Mouse (Mus musculus): ENCODE measurements around the gene Wdr3. TPM values are rescaled to one million over a fixed set of nuclear protein-coding genes. Genes with fewer than 3 reads are reported as not detected.

Wdr3 gene
- polyA plus RNA-seq, 1 experiment, result 3.2 TPM

- TF ChIP-seq CTCF (IDR thresholded peaks at IDR 0.05; ENCODE audit: extremely low read depth, insufficient read length, insufficient replicate concordance, low read depth, low read length), result no peak
- no peak for TF ChIP-seq POLR2A (IDR thresholded peaks at IDR 0.05; ENCODE audit: low read depth, low read length)
- H3K27ac ChIP-seq (ENCODE audit: insufficient read depth, low read depth, low read length), result no peak overlapping the region
- no peaks in the 10 kb centered on the region for H3K36me3 ChIP-seq (ENCODE audit: control insufficient read depth, insufficient read depth, low read length)
- H3K4me1 ChIP-seq (ENCODE audit: control insufficient read depth, insufficient read depth, insufficient read length, low read length), result no peaks in the 10 kb centered on the region
- no peak overlapping the region for H3K4me3 ChIP-seq (ENCODE audit: low read depth, low read length)
- 79% methylated on average over 2 of the region's 2 CpGs for WGBS
- H3K27me3 ChIP-seq (ENCODE audit: control insufficient read depth, insufficient read depth, low read length), result no peaks in the 10 kb centered on the region
Measured at GRCm38 (mm10) chr3:100118681-100119080, 43.5 kb downstream of the Wdr3 start.

GRCm38 (mm10) chr3:100106736-100107135, 55.5 kb downstream of the Wdr3 start:
- Histone ChIP-seq H3K27me3 (ENCODE audit: control insufficient read depth, insufficient read depth, low read length) (no peaks in the 10 kb centered on the region), H3K36me3 (ENCODE audit: control insufficient read depth, insufficient read depth, low read length) (no peaks in the 10 kb centered on the region), H3K4me3 (ENCODE audit: low read depth, low read length) (no peak overlapping the region), H3K4me1 (ENCODE audit: control insufficient read depth, insufficient read depth, insufficient read length, low read length) (no peaks in the 10 kb centered on the region), H3K27ac (ENCODE audit: insufficient read depth, low read depth, low read length) (no peak overlapping the region)
- no peak for TF ChIP-seq CTCF (IDR thresholded peaks at IDR 0.05; ENCODE audit: extremely low read depth, insufficient read length, insufficient replicate concordance, low read depth, low read length)
- TF ChIP-seq POLR2A (IDR thresholded peaks at IDR 0.05; ENCODE audit: low read depth, low read length), result no peak
- 66% methylated on average over 2 of the region's 2 CpGs for WGBS

GRCm38 (mm10) chr3:100102386-100103092, 59.7 kb downstream of the Wdr3 start:
- H3K27ac ChIP-seq (ENCODE audit: insufficient read depth, low read depth, low read length), result no peak overlapping the region
- no peak overlapping the region for H3K4me3 ChIP-seq (ENCODE audit: low read depth, low read length)
- no peak for TF ChIP-seq POLR2A (IDR thresholded peaks at IDR 0.05; ENCODE audit: low read depth, low read length)
- TF ChIP-seq CTCF (IDR thresholded peaks at IDR 0.05; ENCODE audit: extremely low read depth, insufficient read length, insufficient replicate concordance, low read depth, low read length), result no peak
- no peaks in the 10 kb centered on the region for H3K36me3 ChIP-seq (ENCODE audit: control insufficient read depth, insufficient read depth, low read length)
- 86% methylated on average over 3 of the region's 3 CpGs for WGBS
- no peaks in the 10 kb centered on the region for H3K4me1 ChIP-seq (ENCODE audit: control insufficient read depth, insufficient read depth, insufficient read length, low read length)
- H3K27me3 ChIP-seq (ENCODE audit: control insufficient read depth, insufficient read depth, low read length), result no peaks in the 10 kb centered on the region

Other genes with a start within 250 kb of the Wdr3 start
- 2.9 and 6.2 TPM in 2 replicates for gene Gdap2, start within 50 bp of the Wdr3 start, polyA plus RNA-seq (2012; rRNA removed)